Mouse (Mus musculus) neural tube, embryonic 10.5 days (tissue): ENCODE results near the gene Fam222a.
A peak's percentile ranks its signal among the peaks of the same experiment; 100 is the strongest.

Source experiments
- DNase-seq: peaks from one replicate; pipeline ENCODE4 v3.0.0-alpha.2; 2017; ENCODE audit warnings: low spot score; ENCODE audit errors: extremely low spot score

Fam222a gene

DNA sequence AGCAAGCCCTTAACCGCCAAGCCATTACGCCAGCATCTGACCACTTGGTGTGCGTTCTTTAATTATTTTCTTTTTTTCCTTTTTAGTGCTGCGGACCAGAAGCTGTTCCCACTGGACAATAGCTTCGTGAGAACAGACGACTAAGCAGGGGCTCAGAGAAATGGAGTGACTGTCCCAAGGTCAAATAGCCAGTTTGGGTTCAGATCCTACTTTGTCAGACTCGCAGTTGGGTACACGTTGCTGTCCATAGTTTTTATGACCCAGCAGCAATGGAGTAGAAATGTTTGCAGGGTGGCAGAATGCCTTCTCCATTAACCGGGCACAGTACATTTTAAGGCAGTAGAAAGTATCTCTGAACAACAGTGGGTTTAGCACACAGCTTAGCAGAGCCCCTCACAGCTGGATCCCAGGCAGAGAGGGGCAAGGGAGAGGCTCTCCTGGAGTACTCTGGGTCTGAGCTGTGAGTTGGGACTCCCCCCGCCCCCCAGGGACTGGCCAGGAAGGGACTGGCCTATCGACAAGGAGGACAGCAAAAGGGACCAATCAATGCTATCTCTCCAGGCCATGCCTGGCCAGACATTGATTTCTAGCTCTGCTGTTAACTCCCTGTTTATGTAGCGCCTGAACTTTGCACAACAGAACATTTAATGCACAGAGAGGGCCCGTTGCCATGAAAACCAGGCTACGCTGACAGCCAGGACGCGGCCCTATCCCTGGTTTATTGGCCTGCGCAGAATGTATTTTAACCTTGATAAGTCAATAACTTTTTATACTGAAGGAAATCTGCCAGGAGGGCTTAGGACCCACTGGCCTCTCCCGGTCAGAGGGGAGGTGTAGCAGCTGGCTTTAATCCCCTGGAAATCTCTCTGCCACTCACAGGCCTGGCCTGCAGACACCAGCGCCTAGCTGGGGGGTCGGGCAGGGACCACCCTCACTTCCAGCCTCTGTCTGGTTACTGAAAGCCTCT lies 9.8 kb upstream of the Fam222a start:
- no peak for DNase-seq

- DNase-seq, result no peak
Observed at GRCm38 (mm10) chr5:114560533-114560936, 7.3 kb upstream of the Fam222a start.

- no peak for DNase-seq
Observed at GRCm38 (mm10) chr5:114560965-114561364, 6.9 kb upstream of the Fam222a start.

DNA sequence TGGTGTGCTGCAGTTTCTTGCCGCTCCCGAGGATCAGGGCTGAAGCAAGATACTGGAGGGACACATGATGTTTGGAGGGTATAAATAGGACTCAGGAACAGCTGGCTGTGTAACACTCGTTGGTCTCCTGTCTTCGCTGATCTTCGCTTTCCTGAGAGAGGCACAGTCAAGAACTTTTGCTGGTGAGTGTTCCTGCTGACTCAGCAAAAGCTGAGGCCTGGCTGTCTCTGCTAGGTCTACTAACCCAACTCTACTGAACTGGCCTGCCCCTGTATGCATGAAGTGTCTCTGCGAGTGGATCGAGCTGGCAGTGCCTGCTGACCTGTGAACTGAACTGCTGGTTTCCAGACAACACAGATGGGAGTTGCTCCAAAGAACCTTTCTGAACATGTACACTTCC lies 3.8 kb upstream of the Fam222a start:
- no peak for DNase-seq

GRCm38 (mm10) chr5:114565305-114565704 lies 2.5 kb upstream of the Fam222a start:
- DNase-seq, result no peak

DNA sequence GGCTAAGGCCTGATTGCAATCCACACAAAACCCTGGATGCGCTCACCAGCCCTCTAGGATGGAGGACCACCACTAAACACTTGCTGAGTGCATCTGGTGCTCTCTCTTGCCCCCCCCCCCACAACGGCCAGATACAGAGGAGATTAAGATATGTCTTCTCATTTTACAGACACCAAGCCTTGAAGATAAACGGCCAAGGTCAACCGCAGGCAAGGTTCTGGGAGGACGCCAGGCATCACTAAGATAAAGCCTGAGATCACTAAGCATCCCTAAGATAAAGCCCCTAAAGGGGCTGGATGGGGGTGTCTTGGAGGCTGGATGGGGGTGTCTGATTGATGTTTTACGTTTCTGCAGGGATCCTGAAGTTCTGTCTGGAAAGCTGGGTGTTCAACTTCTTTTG lies 2.1 kb upstream of the Fam222a start:
- DNase-seq, result no peak

DNA sequence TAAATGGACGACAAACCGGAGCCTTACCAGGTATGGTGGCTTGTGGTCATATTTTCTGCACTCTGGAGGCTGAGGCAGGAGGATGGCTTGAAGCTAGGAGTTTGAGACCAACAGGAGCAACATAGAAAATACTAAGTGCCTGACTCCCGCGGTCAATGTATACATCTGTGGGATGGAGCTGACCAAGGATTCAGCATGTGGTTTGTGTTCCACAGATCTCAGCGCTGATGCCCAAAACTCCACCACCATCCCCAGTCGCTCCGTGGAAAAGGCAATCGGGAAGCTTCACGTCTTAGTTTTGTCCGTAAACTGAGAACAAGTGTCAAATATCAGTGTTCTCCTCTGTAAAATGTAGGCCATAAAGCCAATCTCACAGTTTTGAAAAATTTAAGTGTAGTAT lies 1.4 kb upstream of the Fam222a start:
- no peak for DNase-seq

- peak; percentile 95 for DNase-seq
Observed at GRCm38 (mm10) chr5:114567075-114567517, 720 bp upstream of the Fam222a start.

DNA sequence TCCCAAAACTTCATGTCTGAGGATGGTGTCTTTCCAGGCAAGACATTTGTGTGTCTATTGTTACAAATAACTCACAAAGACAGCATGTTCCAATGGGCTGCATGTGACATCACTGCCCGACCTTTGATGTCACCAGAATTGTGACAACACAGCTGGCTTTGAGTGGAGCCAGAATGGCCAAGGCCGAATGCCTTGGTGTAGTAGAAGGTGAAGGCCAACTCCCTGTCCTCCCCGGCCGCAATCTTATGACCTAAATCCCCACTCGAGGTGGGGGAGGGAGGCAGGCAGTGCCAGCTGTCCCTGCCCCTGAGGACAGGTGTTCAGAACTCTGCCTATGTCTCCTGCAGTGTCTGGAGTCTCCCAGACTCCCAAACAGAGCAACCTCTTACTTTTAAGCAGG lies 1.0 kb downstream of the Fam222a start:
- DNase-seq, result no peak

DNA sequence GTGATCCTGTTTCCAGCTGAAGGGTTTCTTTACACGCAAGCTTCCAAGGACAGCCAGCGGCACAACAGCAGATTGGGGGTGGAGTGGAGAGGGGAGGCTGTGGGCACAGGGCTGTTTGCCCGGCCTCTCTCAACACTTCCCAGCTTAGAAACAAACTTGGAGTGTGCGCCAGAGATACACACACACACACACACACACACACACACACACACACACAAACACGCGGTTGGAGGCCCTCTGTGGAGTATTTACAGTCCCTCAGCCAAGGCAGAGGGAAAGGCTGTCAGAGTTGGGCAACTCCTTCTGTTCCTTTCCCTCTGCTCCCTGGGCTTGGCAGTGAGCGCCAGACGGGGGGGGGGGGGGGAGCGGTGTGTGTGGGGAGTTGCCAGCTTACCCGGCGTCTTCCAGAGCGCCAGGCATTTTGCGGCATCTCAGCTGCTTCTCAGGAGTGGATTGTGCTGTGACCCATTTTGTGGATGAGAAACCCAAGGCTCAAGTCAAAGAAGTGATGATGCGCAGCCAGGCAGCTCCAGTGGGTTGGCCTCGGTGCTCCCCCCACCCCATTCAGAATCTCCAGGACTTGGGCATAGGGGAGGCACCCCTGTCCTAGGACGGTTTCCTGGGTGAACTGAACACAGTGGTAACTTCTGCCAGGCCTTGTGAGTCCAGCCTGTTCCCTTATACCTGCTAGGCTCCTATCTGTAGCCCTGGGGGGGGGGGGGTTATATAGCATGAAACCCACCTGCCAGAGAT lies 2.3 kb downstream of the Fam222a start:
- DNase-seq, result no peak

GRCm38 (mm10) chr5:114570791-114571450 lies 3.1 kb downstream of the Fam222a start:
- DNase-seq, result peak; percentile 47

DNA sequence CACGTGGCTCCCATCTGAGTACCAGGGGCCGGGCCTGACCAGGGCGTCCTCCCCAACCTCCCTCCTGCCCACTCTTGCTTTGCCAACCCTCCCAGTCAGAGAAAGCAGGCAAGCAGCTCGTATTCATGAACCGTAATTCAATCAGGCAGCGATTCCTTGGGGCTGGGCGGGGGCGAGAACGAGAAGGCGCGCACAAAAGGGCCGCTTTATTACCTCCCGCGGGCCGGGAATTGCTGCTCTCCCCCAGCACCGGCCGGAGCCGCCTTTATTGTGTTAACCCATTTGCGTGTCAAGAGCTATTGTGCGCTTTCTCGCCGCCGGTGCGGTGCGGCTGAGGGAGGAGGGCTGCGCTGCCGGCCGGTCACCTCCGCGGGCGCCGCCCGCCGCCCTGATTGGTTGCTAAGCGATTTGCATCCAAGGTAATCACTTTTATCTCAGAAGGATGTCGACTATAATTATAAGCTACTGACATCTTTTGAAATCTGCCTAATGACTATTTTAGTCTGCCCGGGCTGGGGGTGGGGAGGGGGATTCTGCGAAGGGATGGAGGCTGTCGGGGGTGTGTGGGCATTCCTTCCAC lies 3.7 kb downstream of the Fam222a start:
- DNase-seq, result peak; percentile 77

DNA sequence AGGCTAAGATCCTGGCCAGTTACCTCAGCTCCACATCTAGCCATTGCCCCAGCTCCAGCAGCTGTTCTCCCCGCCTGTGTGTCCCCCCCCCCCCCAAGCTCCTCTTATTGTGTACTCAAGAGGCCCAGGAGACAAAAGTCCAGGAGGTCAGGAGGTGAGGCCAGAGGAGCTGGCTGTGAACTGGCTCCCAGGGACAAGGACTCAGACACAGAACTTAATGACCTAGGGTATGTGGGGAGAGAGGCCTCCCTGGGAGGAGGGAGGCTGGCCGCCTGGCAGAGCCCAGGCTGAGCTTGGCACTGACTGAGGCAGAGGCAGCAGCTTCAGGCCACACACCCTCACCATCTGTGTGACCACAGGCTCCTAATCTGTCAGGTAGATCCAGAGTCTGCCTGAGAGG lies 5.2 kb downstream of the Fam222a start:
- DNase-seq, result peak; percentile 49

DNA sequence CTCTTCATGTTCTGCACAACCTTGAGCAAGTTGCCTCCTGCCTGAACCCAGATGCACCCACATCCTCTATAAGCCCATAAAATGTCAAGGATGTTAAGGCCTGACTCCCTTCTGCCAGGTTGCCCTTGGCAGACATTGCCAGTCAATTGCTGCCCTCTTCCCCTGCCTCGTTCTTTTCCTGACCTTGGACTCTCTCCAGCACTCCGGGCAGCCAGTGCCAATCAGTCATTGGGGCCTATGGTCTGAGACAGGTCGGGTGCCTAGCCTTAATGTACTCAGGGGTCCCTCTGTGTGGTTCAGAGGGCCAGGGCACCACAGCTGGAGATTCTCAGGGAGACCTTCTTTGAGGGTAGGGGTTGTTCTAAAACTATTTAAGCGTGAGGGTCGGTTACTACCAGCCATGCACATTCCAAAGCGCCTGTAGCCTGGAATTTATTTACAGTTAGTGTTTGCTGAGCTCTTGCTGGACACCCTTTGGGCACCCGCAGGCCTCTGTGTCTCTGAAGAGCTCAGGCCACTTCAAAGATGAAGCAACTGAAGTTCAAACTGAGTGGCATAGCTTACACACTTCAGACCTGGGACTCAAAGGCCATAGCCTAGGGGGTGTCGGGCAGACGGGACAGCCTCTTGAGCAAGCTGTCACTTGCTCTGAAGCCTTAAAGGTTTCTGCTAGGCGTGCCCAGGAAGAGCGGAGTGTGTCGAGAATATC lies 6.3 kb downstream of the Fam222a start:
- no peak for DNase-seq

- DNase-seq, result no peak
Observed at GRCm38 (mm10) chr5:114575010-114575409, 7.2 kb downstream of the Fam222a start.

DNA sequence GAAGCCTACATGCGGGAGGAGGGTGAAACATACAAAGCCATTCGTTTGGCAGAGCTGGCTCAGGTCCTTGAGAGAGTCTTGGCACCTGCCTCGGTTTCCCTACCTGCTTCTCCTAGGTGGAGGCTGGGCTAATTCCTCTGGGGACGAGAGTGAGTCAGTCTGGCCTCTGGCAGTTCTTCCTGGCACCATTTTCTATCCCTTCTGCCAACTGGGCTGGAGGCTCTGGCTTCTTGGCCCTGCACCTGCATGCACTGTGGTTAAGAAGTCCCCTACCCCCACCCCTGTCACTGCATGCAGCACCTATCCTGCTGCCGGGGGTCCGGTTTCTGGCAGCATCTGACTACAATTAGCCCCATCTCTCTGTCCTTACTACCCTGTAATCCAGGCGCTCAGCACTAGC lies 7.7 kb downstream of the Fam222a start:
- DNase-seq, result no peak

DNA sequence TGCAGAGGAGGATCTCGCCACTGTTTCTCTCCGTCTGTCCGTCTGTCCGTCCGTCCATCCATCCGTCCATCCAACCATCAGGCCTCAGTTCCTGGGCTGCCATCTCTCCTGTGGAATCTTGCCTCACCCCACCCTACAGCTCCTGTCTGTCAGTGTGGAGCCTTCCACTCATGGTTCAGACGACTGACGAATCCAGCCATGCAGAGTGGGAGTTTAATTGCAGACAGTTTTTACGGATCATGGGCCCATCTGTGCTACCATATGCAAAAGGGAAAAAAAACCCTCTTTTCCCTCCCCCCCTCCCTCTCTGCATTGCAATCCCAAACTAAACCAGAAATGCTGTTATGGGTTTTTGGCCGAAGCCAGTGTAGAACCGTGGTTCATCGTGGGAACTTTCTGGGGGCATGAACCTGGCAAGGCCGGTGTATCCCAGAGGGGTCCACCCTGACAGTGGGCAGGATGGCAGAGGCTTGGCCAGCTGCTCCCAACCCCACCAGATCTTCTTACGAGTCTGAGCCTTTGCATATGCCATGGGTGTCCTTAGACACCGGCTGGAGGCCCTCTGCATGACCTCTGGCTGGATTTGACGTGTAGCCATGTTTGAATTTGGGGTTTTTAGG lies 8.3 kb downstream of the Fam222a start:
- no peak for DNase-seq

GRCm38 (mm10) chr5:114578361-114578760 lies 10.5 kb downstream of the Fam222a start:
- no peak for DNase-seq

- no peak for DNase-seq
Observed at GRCm38 (mm10) chr5:114579714-114580357, 12.0 kb downstream of the Fam222a start.

DNA sequence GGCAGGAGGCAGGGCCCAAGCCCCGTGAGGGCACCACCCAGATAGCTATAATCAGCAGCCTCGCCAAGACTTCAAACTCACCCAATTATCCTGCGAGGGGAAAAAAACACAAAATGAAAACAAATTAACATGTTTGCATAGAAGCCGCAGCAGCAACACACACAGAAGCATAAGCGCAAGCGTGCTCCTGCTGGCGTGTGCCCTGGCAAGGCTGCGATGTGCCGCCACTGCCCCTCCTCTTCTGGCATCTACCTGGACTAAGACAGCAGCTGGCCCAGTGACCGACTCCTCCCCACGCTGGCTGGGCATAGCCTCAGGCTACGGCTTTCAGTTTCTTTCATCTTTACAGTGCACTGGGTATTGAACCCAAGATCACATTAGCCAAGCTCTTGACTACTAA lies 13.7 kb downstream of the Fam222a start:
- no peak for DNase-seq
